Mouse (Mus musculus): Measurements from ENCODE around the gene Nqo2. TPM values are rescaled to one million over a fixed set of nuclear protein-coding genes. Genes with fewer than 3 reads are reported as not detected.

Nqo2 gene
- polyA plus RNA-seq, 1 experiment from 2014 or later, result 30.3 TPM

GRCm38 (mm10) chr13:33952075-33952449 is 12.4 kb upstream of the Nqo2 start:
- H3K4me1 ChIP-seq, result no peaks in the 10 kb centered on the region
- WGBS, result 46% methylated on average over 1 of the region's 1 CpGs
- H3K27me3 ChIP-seq (ENCODE audit: insufficient read depth, poor library complexity, severe bottlenecking), result no peaks in the 10 kb centered on the region
- no peak overlapping the region for H3K4me3 ChIP-seq
- no peak overlapping the region for H3K27ac ChIP-seq
- no peaks in the 10 kb centered on the region for H3K36me3 ChIP-seq
- no peaks in the 10 kb centered on the region for H3K9me3 ChIP-seq
- DNase-seq (ENCODE audit: low spot score), result no peak

GRCm38 (mm10) chr13:33952947-33953346 is 11.5 kb upstream of the Nqo2 start:
- Histone ChIP-seq H3K27ac (no peak overlapping the region), H3K4me1 (no peaks in the 10 kb centered on the region), H3K27me3 (ENCODE audit: insufficient read depth, poor library complexity, severe bottlenecking) (no peaks in the 10 kb centered on the region), H3K9me3 (no peaks in the 10 kb centered on the region), H3K36me3 (no peaks in the 10 kb centered on the region), H3K4me3 (no peak overlapping the region)
- WGBS, result 63% methylated on average over 2 of the region's 2 CpGs
- no peak for DNase-seq (ENCODE audit: low spot score)

GRCm38 (mm10) chr13:33956571-33957421 is 7.7 kb upstream of the Nqo2 start:
- DNase-seq (ENCODE audit: low spot score), result no peak
- Histone ChIP-seq H3K36me3 (no peaks in the 10 kb centered on the region), H3K4me1 (no peaks in the 10 kb centered on the region), H3K4me3 (no peak overlapping the region), H3K27ac (no peak overlapping the region), H3K9me3 (no peaks in the 10 kb centered on the region), H3K27me3 (ENCODE audit: insufficient read depth, poor library complexity, severe bottlenecking) (no peaks in the 10 kb centered on the region)
- 42% methylated on average over 6 of the region's 6 CpGs for WGBS

- no peaks in the 10 kb centered on the region for H3K27me3 ChIP-seq (ENCODE audit: insufficient read depth, poor library complexity, severe bottlenecking)
- no peak overlapping the region for H3K4me3 ChIP-seq
- WGBS, result 81% methylated on average over 2 of the region's 2 CpGs
- no peak overlapping the region for H3K27ac ChIP-seq
- no peaks in the 10 kb centered on the region for H3K9me3 ChIP-seq
- H3K36me3 ChIP-seq, result no peaks in the 10 kb centered on the region
- no peak for DNase-seq (ENCODE audit: low spot score)
- H3K4me1 ChIP-seq, result 0 out of 2 replicates have a peak, but pooled peaks cover 2% of the 10 kb centered on the region
These were observed 4.7 kb upstream of the Nqo2 start for GRCm38 (mm10) chr13:33959771-33960170.

GRCm38 (mm10) chr13:33965056-33966024 is 853 bp downstream of the Nqo2 start:
- DNase-seq (ENCODE audit: low spot score), result no peak
- Histone ChIP-seq H3K36me3 (0 out of 2 replicates have a peak, but pooled peaks cover 3% of the 10 kb centered on the region), H3K27me3 (ENCODE audit: insufficient read depth, poor library complexity, severe bottlenecking) (no peaks in the 10 kb centered on the region), H3K9me3 (no peaks in the 10 kb centered on the region), H3K4me3 (peak overlapping the region; percentile 67), H3K27ac (peak overlapping the region; percentile 91), H3K4me1 (peaks cover 16% of the 10 kb centered on the region)
- 18% methylated on average over 14 of the region's 14 CpGs for WGBS

GRCm38 (mm10) chr13:33966025-33966412 is 1.5 kb downstream of the Nqo2 start:
- H3K27ac ChIP-seq, result 0 out of 2 replicates have a peak overlapping the region, but pooled peaks have one; percentile 91
- no peak for DNase-seq (ENCODE audit: low spot score)
- H3K36me3 ChIP-seq, result 0 out of 2 replicates have a peak, but pooled peaks cover 7% of the 10 kb centered on the region
- peak overlapping the region; percentile 67 for H3K4me3 ChIP-seq
- peaks cover 16% of the 10 kb centered on the region for H3K4me1 ChIP-seq
- H3K9me3 ChIP-seq, result no peaks in the 10 kb centered on the region
- 27% methylated on average over 4 of the region's 4 CpGs for WGBS
- H3K27me3 ChIP-seq (ENCODE audit: insufficient read depth, poor library complexity, severe bottlenecking), result no peaks in the 10 kb centered on the region

GRCm38 (mm10) chr13:33966574-33966973 is 2.1 kb downstream of the Nqo2 start:
- Histone ChIP-seq H3K27ac (no peak overlapping the region), H3K27me3 (ENCODE audit: insufficient read depth, poor library complexity, severe bottlenecking) (no peaks in the 10 kb centered on the region), H3K9me3 (no peaks in the 10 kb centered on the region), H3K36me3 (0 out of 2 replicates have a peak, but pooled peaks cover 7% of the 10 kb centered on the region), H3K4me3 (no peak overlapping the region), H3K4me1 (peaks cover 16% of the 10 kb centered on the region)
- no peak for DNase-seq (ENCODE audit: low spot score)

- Histone ChIP-seq H3K36me3 (peaks cover 35% of the 10 kb centered on the region), H3K27ac (no peak overlapping the region), H3K9me3 (no peaks in the 10 kb centered on the region), H3K4me1 (no peaks in the 10 kb centered on the region), H3K27me3 (ENCODE audit: insufficient read depth, poor library complexity, severe bottlenecking) (no peaks in the 10 kb centered on the region), H3K4me3 (no peak overlapping the region)
- 79% methylated on average over 5 of the region's 5 CpGs for WGBS
- no peak for DNase-seq (ENCODE audit: low spot score)
These were observed 25.1 kb downstream of the Nqo2 start for GRCm38 (mm10) chr13:33989625-33990024.

GRCm38 (mm10) chr13:33995197-33995596 is 30.7 kb downstream of the Nqo2 start:
- Histone ChIP-seq H3K9me3 (no peaks in the 10 kb centered on the region), H3K27ac (no peak overlapping the region), H3K27me3 (ENCODE audit: insufficient read depth, poor library complexity, severe bottlenecking) (no peaks in the 10 kb centered on the region), H3K36me3 (peaks cover 8% of the 10 kb centered on the region; the same call in 1 of the 2 replicates), H3K4me3 (no peak overlapping the region), H3K4me1 (no peaks in the 10 kb centered on the region)
- 21% methylated on average over 1 of the region's 1 CpGs for WGBS
- DNase-seq (ENCODE audit: low spot score), result peak; percentile 81

GRCm38 (mm10) chr13:34002058-34003006 is 37.8 kb downstream of the Nqo2 start, which contains the start of the genes Ripk1 and Serpinb6a:
Ripk1 (plus strand) TSS chr13:34002363.
Serpinb6a (minus strand) TSS chr13:34002794.
- Histone ChIP-seq H3K27ac (peak within 1 kb of the TSS; percentile 98), H3K27me3 (ENCODE audit: insufficient read depth, poor library complexity, severe bottlenecking) (no peaks in the 10 kb centered on the region), H3K36me3 (peaks cover 3% of the 10 kb centered on the region; the same call in 1 of the 2 replicates), H3K4me1 (peaks cover 8% of the 10 kb centered on the region), H3K9me3 (no peaks in the 10 kb centered on the region), H3K4me3 (peak within 1 kb of the TSS; percentile 99)
- DNase-seq (ENCODE audit: low spot score), result peak; percentile 95
- WGBS, result under 1% methylated on average over 89 of the region's 92 CpGs

- Histone ChIP-seq H3K27ac (peak overlapping the region; percentile 98; the same call in 1 of the 2 replicates), H3K4me3 (peak overlapping the region; percentile 99), H3K36me3 (no peaks in the 10 kb centered on the region), H3K9me3 (no peaks in the 10 kb centered on the region), H3K27me3 (ENCODE audit: insufficient read depth, poor library complexity, severe bottlenecking) (no peaks in the 10 kb centered on the region), H3K4me1 (peaks cover 8% of the 10 kb centered on the region)
- WGBS, result 13% methylated on average over 5 of the region's 5 CpGs
- no peak for DNase-seq (ENCODE audit: low spot score)
These were observed 38.6 kb downstream of the Nqo2 start for GRCm38 (mm10) chr13:34003058-34003457.

- Histone ChIP-seq H3K9me3 (no peaks in the 10 kb centered on the region), H3K27ac (no peak overlapping the region), H3K4me1 (peaks cover 7% of the 10 kb centered on the region), H3K27me3 (ENCODE audit: insufficient read depth, poor library complexity, severe bottlenecking) (no peaks in the 10 kb centered on the region), H3K36me3 (peaks cover 21% of the 10 kb centered on the region), H3K4me3 (no peak overlapping the region)
- 72% methylated on average over 2 of the region's 2 CpGs for WGBS
- DNase-seq (ENCODE audit: low spot score), result no peak
These were observed 42.7 kb downstream of the Nqo2 start for GRCm38 (mm10) chr13:34007234-34007633.
